Mouse (Mus musculus) G1E (cell line): ENCODE measurements around the gene Ipo13. TPM values are rescaled to one million over a fixed set of nuclear protein-coding genes. Genes with fewer than 3 reads are reported as not detected.

Experiments used
- ATAC-seq: 2 replicates; pipeline ENCODE4 v1.8.0; 2016; ENCODE audit warnings: mild to moderate bottlenecking; ENCODE audit not compliant: insufficient number of reproducible peaks, poor library complexity, low FRiP score, severe bottlenecking; ENCODE audit errors: extremely low read depth
- DNase-seq: peaks from one replicate; pipeline ENCODE4 v3.0.0; 2012; ENCODE audit warnings: low spot score
- H3K27me3 ChIP-seq: 2 replicates; pipeline ENCODE4 v1.6.1; 2012; ENCODE audit warnings: mild to moderate bottlenecking, low read length, inconsistent platforms; ENCODE audit not compliant: insufficient read depth
- H3K36me3 ChIP-seq: replicated peaks from 2 replicates; pipeline ENCODE3; 2012; ENCODE audit warnings: mild to moderate bottlenecking, inconsistent platforms
- H3K4me1 ChIP-seq: 2 replicates; pipeline ENCODE4 v1.6.1; 2012; ENCODE audit warnings: low read depth, low read length, inconsistent platforms, mixed read lengths; ENCODE audit not compliant: insufficient read depth
- H3K4me3 ChIP-seq: 2 replicates; pipeline ENCODE4 v1.5.1; 2012; ENCODE audit warnings: low read depth, mild to moderate bottlenecking, inconsistent platforms, low read length, moderate library complexity, mixed read lengths
- H3K9me3 ChIP-seq: replicated peaks from 2 replicates; pipeline ENCODE4 v1.6.1; 2012; ENCODE audit warnings: inconsistent platforms
- CTCF ChIP-seq: IDR thresholded peaks from 2 replicates; pipeline ENCODE4 v1.5.1; 2012; ENCODE audit warnings: low read depth, low read length, inconsistent platforms, mixed read lengths
- GATA1 ChIP-seq: IDR thresholded peaks from 2 replicates; pipeline ENCODE4 v1.6.1; 2012; ENCODE audit warnings: borderline replicate concordance, low read length, inconsistent platforms, mixed read lengths
- GATA2 ChIP-seq: IDR thresholded peaks from 2 replicates; pipeline ENCODE4 v1.6.1; 2012; ENCODE audit warnings: low read depth, low read length, inconsistent platforms, borderline replicate concordance
- POLR2AphosphoS5 ChIP-seq: IDR thresholded peaks from 2 replicates; pipeline ENCODE4 v1.6.1; 2012; ENCODE audit warnings: low read depth, low read length, inconsistent platforms; ENCODE audit not compliant: insufficient replicate concordance
- TAL1 ChIP-seq: conservative IDR thresholded peaks from 2 replicates; pipeline ENCODE4 v1.6.1; 2012; ENCODE audit warnings: low read depth, low read length, inconsistent platforms, mixed read lengths
- polyA plus RNA-seq: library from polyadenylated mRNA; stranded (reverse); fragments of >175 nt; gene quantifications from 2 replicates; pipeline ENCODE4 v1.2.3, GENCODE M21; 2012
- total RNA-seq, 2 experiments: library from RNA; stranded (forward) in 1 of 2; stranded (reverse) in 1 of 2; fragments of 200-1000 nt in 1 of 2; fragments of >200 nt in 1 of 2; fragmentation: Nextera tagmentation in 1 of 2; gene quantifications; 2 replicates each; pipeline ENCODE4 v1.2.3; 2014 to 2017

Gene Ipo13
- total and polyA plus RNA-seq, 3 experiments = 8.9 to 25.1 (median 18.8) TPM

DNA sequence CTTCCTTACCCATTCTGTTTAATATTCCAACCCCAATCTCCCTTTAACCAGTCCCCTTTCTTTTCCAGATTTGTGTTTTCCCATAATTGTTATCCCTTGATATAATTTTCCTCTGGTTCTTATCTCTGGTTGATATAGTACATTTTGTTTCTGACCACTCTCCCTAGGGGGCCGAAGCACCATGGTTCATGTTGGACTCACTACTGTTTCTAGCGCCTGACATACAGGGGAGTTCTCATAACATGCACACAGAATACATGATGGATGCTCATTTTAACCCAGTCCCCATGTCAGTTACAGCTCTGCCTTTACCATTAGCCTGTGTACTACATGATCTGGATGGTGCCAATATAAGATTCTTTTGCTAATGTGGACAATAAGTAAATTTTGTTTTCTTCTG is 26.9 kb downstream of the Ipo13 start:
- Histone ChIP-seq H3K36me3 (peaks cover 63% of the 10 kb centered on the region), H3K4me3 (peak overlapping the region; percentile 95; the same call in 1 of the 2 replicates), H3K9me3 (no peaks in the 10 kb centered on the region), H3K27me3 (peaks cover 9% of the 10 kb centered on the region), H3K4me1 (peaks cover 64% of the 10 kb centered on the region)
- DNase-seq (no peak), ATAC-seq (no peak)
- no peak for TF ChIP-seq GATA1
- TF ChIP-seq GATA2 = no peak
- TF ChIP-seq POLR2AphosphoS5 = no peak
- TF ChIP-seq TAL1 = no peak
- no peak for TF ChIP-seq CTCF

DNA sequence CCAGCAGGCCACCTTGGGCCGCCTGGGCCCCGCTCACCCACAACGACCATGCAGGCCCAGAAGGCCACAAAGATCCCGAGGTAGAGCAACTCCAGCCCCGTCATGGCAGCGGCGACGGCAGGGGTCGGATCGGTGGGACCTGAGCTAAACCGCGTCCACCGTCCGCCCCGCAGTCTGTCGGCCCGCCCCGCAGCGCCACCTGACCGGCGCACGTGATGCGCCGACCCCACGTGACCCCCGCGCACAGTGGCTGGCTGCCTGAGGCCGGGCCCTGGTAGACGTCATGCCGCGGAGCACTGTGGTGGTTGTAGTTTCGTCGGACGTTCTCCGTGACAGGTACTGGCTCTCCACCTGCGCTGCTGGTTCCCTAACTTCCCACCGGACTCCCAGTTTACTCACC is 27.7 kb downstream of the Ipo13 start, which contains the start of gene Atp6v0b:
TSS of gene Atp6v0b (minus strand) at position 201 of the 400 bp plus-strand sequence.
- H3K27me3 ChIP-seq = peaks cover 17% of the 10 kb centered on the region
- H3K9me3 ChIP-seq = no peaks in the 10 kb centered on the region
- TF ChIP-seq POLR2AphosphoS5 = no peak
- no peak for TF ChIP-seq CTCF
- no peak for TF ChIP-seq GATA1
- TF ChIP-seq GATA2 = no peak
- no peak for TF ChIP-seq TAL1
- peaks cover 66% of the 10 kb centered on the region for H3K4me1 ChIP-seq
- peaks cover 63% of the 10 kb centered on the region for H3K36me3 ChIP-seq
- peak; percentile 99 for DNase-seq
- ATAC-seq = peak; percentile 74
- H3K4me3 ChIP-seq = peak within 1 kb of the TSS; percentile 95

DNA sequence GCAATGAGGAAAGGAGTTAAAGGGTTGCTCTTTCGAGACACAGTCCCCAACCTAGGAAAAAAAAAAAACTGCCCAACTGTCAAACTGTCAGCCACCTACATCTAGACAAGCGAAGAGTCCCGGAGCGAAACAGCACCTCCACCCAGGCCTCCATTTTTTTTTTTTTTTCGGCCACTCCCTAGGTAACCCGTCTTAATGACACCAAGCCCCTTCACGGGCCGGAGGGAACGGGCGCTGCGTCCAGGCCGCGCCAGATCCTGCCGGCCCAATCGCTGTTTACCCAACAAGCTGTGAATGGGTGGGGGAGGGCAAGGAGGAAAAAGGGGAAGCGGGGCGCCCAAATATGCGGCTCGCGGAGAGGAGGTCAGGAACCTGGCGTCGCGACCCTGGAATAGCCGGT is 28.2 kb downstream of the Ipo13 start:
- H3K4me1 ChIP-seq = peaks cover 63% of the 10 kb centered on the region

DNA sequence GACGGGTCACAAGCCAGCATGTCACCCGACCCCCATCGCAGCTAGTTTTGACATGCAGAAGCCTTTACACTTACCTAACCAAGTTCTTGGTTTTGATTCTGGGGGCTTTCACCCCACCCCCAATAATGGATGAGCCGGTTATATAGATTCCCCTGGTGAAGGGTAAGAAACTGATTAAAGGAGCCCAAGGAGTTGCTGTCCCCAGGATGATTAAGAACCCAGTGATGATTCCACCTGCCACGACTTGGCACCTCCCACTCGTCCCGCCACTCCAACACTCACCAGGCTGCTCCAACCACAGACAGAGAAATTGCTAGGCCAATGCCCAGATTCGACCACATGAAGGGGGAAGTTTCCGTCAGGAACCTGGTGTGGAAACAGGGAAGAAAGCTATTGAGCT is 28.8 kb downstream of the Ipo13 start:
- H3K4me1 ChIP-seq = peaks cover 60% of the 10 kb centered on the region
- H3K4me3 ChIP-seq = peak overlapping the region; percentile 95
- peaks cover 61% of the 10 kb centered on the region for H3K36me3 ChIP-seq
- H3K27me3 ChIP-seq = peaks cover 28% of the 10 kb centered on the region
- no peak for DNase-seq
- H3K9me3 ChIP-seq = no peaks in the 10 kb centered on the region
- no peak for ATAC-seq
- TF ChIP-seq CTCF (no peak), GATA2 (no peak), TAL1 (no peak), POLR2AphosphoS5 (no peak), GATA1 (no peak)

More for the DNA sequence above, 28.2 kb downstream of the Ipo13 start:
- H3K27me3 ChIP-seq = peaks cover 21% of the 10 kb centered on the region
- TF ChIP-seq POLR2AphosphoS5 = no peak
- TF ChIP-seq CTCF = no peak
- TF ChIP-seq GATA1 = no peak
- no peak for TF ChIP-seq TAL1
- TF ChIP-seq GATA2 = no peak
- H3K36me3 ChIP-seq = peaks cover 63% of the 10 kb centered on the region
- no peaks in the 10 kb centered on the region for H3K9me3 ChIP-seq
- H3K4me3 ChIP-seq = peak overlapping the region; percentile 95
- ATAC-seq (peak; percentile 16; the same call in 1 of the 2 replicates), DNase-seq (peak; percentile 83)

DNA sequence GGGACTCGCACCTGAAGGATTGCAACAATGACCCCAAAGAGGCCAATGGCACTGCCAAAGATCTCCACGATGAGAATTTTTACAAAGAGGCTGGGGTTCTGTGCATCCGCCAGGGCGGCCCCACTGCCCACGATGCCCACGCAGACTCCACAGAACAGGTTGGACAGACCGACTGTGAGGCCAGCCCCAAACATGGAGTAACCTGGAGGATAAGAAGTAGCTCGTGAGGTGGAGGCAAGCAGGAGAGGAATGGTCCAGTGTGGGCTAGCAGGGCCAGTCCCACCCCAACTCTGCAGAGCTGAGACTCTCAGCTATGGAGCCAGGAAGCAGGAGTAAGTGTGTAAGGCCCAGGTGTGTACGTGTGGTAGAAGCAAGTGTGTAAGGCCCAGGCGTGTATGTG is 29.7 kb downstream of the Ipo13 start:
- no peak for DNase-seq
- Histone ChIP-seq H3K9me3 (no peaks in the 10 kb centered on the region), H3K4me1 (peaks cover 51% of the 10 kb centered on the region), H3K36me3 (peaks cover 52% of the 10 kb centered on the region), H3K27me3 (peaks cover 37% of the 10 kb centered on the region), H3K4me3 (no peak overlapping the region)
- no peak for ATAC-seq
- TF ChIP-seq TAL1 (no peak), CTCF (no peak), GATA1 (no peak), POLR2AphosphoS5 (no peak)

DNA sequence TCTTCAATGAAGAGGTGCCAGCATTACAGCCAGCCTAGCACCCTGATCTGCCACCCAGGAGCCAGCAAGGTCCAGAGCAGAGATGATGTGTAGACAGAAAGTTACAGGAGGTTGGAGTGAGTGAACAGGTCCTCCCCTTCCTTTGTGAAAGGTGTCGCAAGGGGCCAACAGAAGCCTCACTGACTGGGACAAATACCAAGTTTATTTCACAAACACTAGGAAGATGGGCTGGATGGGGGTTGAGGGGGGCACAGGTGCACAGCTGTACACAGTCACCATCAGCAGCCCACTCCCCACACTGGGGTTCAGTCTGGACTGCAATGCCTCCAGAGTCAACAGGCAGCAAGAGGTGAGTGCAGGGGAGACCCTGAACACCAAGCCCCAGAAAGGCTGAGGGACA is 30.7 kb downstream of the Ipo13 start:
- H3K9me3 ChIP-seq = no peaks in the 10 kb centered on the region
- TF ChIP-seq GATA2 = no peak
- TF ChIP-seq GATA1 = no peak
- no peak for TF ChIP-seq CTCF
- no peak for TF ChIP-seq POLR2AphosphoS5
- no peak for TF ChIP-seq TAL1
- ATAC-seq (no peak), DNase-seq (no peak)
- H3K36me3 ChIP-seq = peaks cover 42% of the 10 kb centered on the region
- H3K4me3 ChIP-seq = no peak overlapping the region
- H3K27me3 ChIP-seq = peaks cover 44% of the 10 kb centered on the region
- peaks cover 42% of the 10 kb centered on the region for H3K4me1 ChIP-seq
